Mouse (Mus musculus): ENCODE measurements at regions not wholly inside any gene's neighbourhood (a gene's known extent, or its start where the extent isn't known, plus 50 kb on each side); places are given as distances from the start of the nearest gene placed in this dataset.

DNA sequence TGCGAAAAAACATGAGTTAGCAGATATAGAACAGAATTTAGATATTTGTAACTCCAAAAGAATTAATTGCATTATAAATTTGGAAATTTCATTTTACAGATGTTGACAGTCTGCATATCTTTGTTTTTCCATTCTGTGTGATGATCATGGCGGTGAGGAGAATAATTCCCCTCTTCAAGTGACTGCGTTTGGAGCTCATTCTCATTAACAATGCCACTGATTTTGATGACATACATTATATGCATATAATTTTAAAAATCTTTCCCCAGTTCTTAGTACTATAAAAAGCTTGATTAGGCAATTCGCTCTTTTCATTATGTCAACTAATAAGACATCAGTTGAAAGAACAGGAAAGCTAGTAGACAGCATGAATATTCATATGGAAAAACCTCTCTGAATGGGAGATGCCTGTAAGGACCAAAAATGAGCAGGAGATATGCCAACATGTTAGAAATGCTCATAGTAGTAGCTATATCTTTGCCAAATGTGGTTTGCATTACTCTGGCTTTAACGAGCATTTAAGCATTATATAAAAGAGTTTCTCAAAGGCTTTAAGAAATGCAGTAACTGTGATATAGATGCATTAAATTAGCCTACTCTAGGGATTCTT is 849.2 kb upstream of the Cldn34c4 start:
- no peak for DNase-seq (ENCODE audit: inconsistent ontology term)

DNA sequence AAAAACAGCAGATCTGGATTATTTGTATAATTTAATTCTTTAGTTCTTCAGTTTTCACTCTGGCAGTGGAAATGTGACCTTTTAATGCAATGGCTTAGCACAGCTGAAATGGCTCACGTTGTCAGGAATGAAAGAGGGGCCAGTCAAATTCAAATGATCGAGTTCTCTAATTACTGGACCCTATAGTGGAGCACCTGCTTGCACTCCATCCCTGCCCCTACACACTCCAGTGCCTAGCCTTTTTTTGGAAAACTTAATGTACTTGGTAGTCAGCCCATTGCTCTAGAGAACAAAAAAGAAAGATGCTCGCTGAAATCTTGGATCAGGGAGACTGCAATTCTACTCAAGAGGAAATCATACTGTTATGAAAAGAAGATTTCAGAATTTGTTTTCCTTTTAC is 841.0 kb upstream of the Cldn34c4 start:
- no peak for DNase-seq (ENCODE audit: inconsistent ontology term)

DNA sequence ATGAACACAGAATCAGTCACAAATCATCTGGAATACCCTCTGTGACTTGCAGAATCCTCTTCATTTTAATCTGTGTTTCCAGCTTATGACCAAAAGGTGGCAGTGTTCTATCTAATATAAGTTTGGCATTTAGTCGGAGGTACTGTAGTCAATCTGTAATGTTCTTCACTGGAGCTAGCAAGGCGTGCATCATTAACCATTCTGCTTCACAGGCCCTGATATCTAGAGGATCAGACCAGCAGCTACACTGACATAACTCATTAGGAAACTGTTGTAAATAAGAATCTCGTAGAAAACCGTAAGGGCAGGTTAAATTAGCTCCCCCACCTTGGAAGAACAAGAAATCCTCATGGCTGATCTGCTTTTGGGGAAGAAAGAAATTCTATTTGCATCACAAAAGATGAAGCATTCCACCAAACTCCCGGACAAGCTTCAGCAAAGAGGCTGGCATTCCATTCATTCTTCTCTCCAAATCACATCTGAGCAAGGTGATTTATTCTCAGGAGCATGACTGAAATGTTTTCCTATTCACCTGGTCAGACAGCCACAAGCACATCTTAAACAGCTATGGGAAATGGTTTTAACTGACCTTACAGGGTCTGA is 840.0 kb upstream of the Cldn34c4 start:
- DNase-seq (ENCODE audit: inconsistent ontology term) = peak; percentile 76

All from Muller cell, postnatal 12 days (primary cell).